Mouse (Mus musculus): Measurements from ENCODE around the gene 1700001C19Rik.
A peak's percentile ranks its signal among the peaks of the same experiment; 100 is the strongest.

The 1700001C19Rik gene

DNA sequence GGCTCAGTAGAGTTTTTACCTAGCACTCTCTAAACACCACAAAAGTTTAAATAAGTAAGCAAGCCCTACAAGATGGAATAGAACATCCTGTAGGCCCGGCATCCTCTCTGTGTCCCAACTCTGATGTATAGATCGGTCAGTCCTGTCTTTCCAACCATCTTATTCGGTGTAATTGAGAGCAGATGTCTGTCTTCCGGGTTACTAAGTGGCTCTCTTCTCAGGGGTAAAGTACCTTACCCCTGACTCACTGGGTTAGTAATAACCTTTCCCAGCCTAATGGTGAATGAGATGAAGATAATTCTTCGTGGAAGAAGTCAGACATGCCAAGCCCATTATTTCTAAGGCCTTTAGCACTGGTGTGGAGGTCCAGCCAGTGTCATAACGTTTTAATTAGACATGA lies 63.2 kb downstream of the 1700001C19Rik start:
- DNase-seq (ENCODE audit: low spot score in 2 of 2): no peak

DNA sequence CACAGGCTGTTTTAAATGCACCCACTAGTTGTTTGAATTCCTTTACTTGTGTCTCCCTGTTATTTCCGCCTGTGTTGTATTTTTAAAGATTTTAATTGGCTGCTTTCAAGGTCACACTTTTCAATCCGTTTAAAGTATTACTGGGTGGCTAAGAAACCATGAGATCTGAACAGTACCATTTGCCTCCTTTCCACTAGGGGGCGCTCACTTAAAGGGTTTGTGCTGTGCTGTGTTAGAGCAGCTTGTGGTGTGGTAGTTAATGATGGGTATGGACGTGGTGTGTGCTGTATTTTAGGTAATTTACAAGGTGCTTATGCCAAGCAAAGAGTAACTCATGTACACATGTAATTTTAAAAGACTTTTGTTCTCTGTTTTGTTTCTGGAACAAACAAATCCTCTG lies 65.7 kb downstream of the 1700001C19Rik start:
- peak; percentile 50 to 78 for DNase-seq (ENCODE audit: low spot score in 2 of 2)

- DNase-seq (ENCODE audit: low spot score in 2 of 2): peak in 1 of 2 experiments; percentile 21
These were observed 68.1 kb downstream of the 1700001C19Rik start for GRCm38 (mm10) chr17:47369087-47369443.

GRCm38 (mm10) chr17:47368401-47369086 lies 68.6 kb downstream of the 1700001C19Rik start, which contains the start of gene Mrps10:
Gene Mrps10 (plus strand): TSS chr17:47368887.
- peak; percentile 61 to 87 for DNase-seq (ENCODE audit: low spot score in 2 of 2)

Measured in spleen, postnatal 10 days (tissue).